Mouse (Mus musculus) lung, adult 2 months (tissue): ENCODE results near the gene Opn1sw.

ENCODE experiments used
- CTCF ChIP-seq: fragments of 200-500 bp; IDR thresholded peaks from 2 replicates; pipeline ENCODE4 v1.5.1; 2011; ENCODE audit warnings: mild to moderate bottlenecking, low read length, control low read depth; ENCODE audit not compliant: insufficient read depth
- POLR2A ChIP-seq: fragments of 200-500 bp; IDR thresholded peaks from 2 replicates; pipeline ENCODE4 v1.6.1; 2011; ENCODE audit warnings: low read depth, mild to moderate bottlenecking, control low read depth, low read length, borderline replicate concordance; ENCODE audit errors: extremely low read depth

DNA sequence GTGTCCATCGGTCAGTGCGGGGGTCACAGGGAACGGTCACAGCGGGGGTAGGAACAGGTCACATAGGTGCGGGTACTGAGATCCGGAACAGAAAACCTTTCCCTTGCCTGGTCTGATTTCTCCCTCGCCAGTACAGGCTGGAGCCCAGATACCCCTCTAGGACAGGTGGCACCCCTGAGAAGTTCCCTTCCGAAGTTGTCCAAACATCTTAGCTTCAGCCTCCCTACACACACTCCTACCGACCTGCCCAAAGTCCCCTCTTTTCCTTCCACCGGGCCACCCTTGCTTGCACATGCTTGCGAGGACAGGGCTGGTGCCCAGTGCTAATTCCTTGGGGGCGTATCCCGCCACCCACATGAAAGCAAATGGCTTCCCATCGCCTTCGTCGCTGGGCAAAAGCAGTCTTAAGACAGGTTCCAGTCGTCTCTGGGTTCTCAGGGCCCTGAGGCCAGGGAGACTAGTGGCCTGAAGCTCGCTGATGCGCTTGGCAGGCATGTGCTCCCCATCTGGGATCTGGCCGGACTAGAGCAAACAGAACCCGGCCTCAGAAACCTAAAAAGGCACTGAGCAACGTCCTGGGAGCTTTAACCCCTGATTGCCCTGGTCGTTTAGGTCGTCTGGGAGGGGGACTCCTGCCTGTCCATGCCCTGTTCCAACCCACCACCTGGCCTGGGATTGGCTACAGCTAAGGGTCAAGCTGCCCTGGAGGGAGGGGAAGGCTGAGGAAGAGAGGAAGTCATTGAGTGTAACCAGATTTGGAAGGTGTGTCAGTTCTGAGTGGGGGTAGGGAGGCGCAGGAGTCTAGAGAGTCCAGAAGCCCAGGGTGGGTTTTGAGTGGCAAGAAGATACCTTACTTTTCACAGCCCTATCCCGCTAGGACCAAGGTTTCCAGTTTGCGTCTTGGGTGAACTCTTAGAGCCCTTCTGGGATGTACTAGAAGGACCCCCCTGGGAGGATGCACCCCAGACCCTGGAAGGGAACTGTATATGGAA is 45.8 kb upstream of the Opn1sw start:
- no peak for TF ChIP-seq CTCF
- TF ChIP-seq POLR2A, result no peak
